Mouse (Mus musculus) stomach, embryonic 15.5 days (tissue): ENCODE data around the gene Stk24. TPM values are rescaled to one million over a fixed set of nuclear protein-coding genes. Genes with fewer than 3 reads are reported as not detected.

Source experiments
- ATAC-seq: fragments of 200-750 bp; cut with Nextera tagmentation; 2 replicates; pipeline ENCODE4 v1.8.0; 2017; ENCODE audit warnings: low read depth, moderate number of reproducible peaks, moderate TSS enrichment; ENCODE audit not compliant: insufficient read depth, low FRiP score
- H3K27ac ChIP-seq: fragments of 300-500 bp; sonication (generic); 2 replicates; pipeline ENCODE4 v1.5.1; 2015; ENCODE audit warnings: mild to moderate bottlenecking, inconsistent platforms
- H3K27me3 ChIP-seq: fragments of 300-500 bp; sonication (generic); replicated peaks from 2 replicates; pipeline ENCODE4 v1.6.1; 2015; ENCODE audit warnings: inconsistent platforms
- H3K36me3 ChIP-seq: fragments of 300-500 bp; sonication (generic); 2 replicates; pipeline ENCODE4 v1.6.1; 2015; ENCODE audit warnings: inconsistent platforms
- H3K4me1 ChIP-seq: fragments of 300-500 bp; sonication (generic); 2 replicates; pipeline ENCODE4 v1.6.1; 2015; ENCODE audit warnings: inconsistent platforms
- H3K4me2 ChIP-seq: fragments of 300-500 bp; sonication (generic); 2 replicates; pipeline ENCODE4 v1.6.1; 2015; ENCODE audit warnings: mild to moderate bottlenecking, inconsistent platforms
- H3K4me3 ChIP-seq: fragments of 300-500 bp; sonication (generic); replicated peaks from 2 replicates; pipeline ENCODE4 v1.5.1; 2015; ENCODE audit warnings: inconsistent platforms
- H3K9ac ChIP-seq: fragments of 300-500 bp; sonication (generic); 2 replicates; pipeline ENCODE4 v1.6.1; 2015; ENCODE audit warnings: inconsistent platforms
- H3K9me3 ChIP-seq: fragments of 300-500 bp; sonication (generic); 2 replicates; pipeline ENCODE4 v1.6.1; 2016; ENCODE audit warnings: inconsistent platforms
- WGBS: fragments of 180-500 bp; shearing (Covaris S2); methylation state at CpG from one replicate; pipeline ENCODE4 v1.1.7; 2015; 5-methylcytosine and 5-hydroxymethylcytosine counted together
- polyA plus RNA-seq: library from polyadenylated mRNA; unstranded; fragments of >200 nt; fragmentation: Nextera tagmentation; extraction: Ambion mirVana; gene quantifications from 2 replicates; pipeline ENCODE4 v1.2.1, GENCODE M21; 2015

Stk24 gene
- polyA plus RNA-seq, 1 experiment from 2014 or later = 44.5 TPM

GRCm38 (mm10) chr14:121361319-121362114, 18.3 kb downstream of the Stk24 start:
- Histone ChIP-seq H3K27ac (no peak overlapping the region), H3K9ac (no peak overlapping the region), H3K36me3 (0 out of 2 replicates have a peak, but pooled peaks cover 5% of the 10 kb centered on the region), H3K27me3 (no peaks in the 10 kb centered on the region), H3K4me3 (no peak overlapping the region), H3K4me2 (no peak overlapping the region), H3K9me3 (no peaks in the 10 kb centered on the region), H3K4me1 (peaks cover 70% of the 10 kb centered on the region)
- peak; percentile 12; the same call in 1 of the 2 replicates for ATAC-seq
- 63% methylated on average over 17 of the region's 17 CpGs for WGBS

GRCm38 (mm10) chr14:121359850-121360249, 20.0 kb downstream of the Stk24 start:
- Histone ChIP-seq H3K4me1 (peaks cover 68% of the 10 kb centered on the region), H3K4me3 (no peak overlapping the region), H3K36me3 (0 out of 2 replicates have a peak, but pooled peaks cover 5% of the 10 kb centered on the region), H3K27me3 (no peaks in the 10 kb centered on the region), H3K9me3 (no peaks in the 10 kb centered on the region), H3K9ac (no peak overlapping the region), H3K27ac (peak overlapping the region; percentile 19), H3K4me2 (no peak overlapping the region)
- ATAC-seq = no peak
- 66% methylated on average over 8 of the region's 8 CpGs for WGBS

GRCm38 (mm10) chr14:121359015-121359414, 20.8 kb downstream of the Stk24 start:
- H3K4me3 ChIP-seq = no peak overlapping the region
- H3K4me2 ChIP-seq = no peak overlapping the region
- H3K36me3 ChIP-seq = no peaks in the 10 kb centered on the region
- H3K9me3 ChIP-seq = no peaks in the 10 kb centered on the region
- ATAC-seq = no peak
- 29% methylated on average over 3 of the region's 3 CpGs for WGBS
- peak overlapping the region; percentile 19 for H3K27ac ChIP-seq
- H3K4me1 ChIP-seq = peaks cover 68% of the 10 kb centered on the region
- no peaks in the 10 kb centered on the region for H3K27me3 ChIP-seq
- H3K9ac ChIP-seq = no peak overlapping the region

- Histone ChIP-seq H3K9ac (no peak overlapping the region), H3K9me3 (no peaks in the 10 kb centered on the region), H3K4me3 (no peak overlapping the region), H3K27ac (peak overlapping the region; percentile 19), H3K27me3 (no peaks in the 10 kb centered on the region), H3K4me2 (no peak overlapping the region), H3K36me3 (no peaks in the 10 kb centered on the region), H3K4me1 (peaks cover 73% of the 10 kb centered on the region)
- 61% methylated on average over 1 of the region's 1 CpGs for WGBS
- no peak for ATAC-seq
These were observed 21.5 kb downstream of the Stk24 start for GRCm38 (mm10) chr14:121358327-121358726.

GRCm38 (mm10) chr14:121356336-121356862, 23.4 kb downstream of the Stk24 start:
- no peak for ATAC-seq

GRCm38 (mm10) chr14:121355732-121356131, 24.1 kb downstream of the Stk24 start:
- H3K27ac ChIP-seq = peak overlapping the region; percentile 61; the same call in 1 of the 2 replicates
- H3K9ac ChIP-seq = no peak overlapping the region
- no peak overlapping the region for H3K4me3 ChIP-seq
- no peaks in the 10 kb centered on the region for H3K27me3 ChIP-seq
- WGBS = 26% methylated on average over 6 of the region's 6 CpGs
- ATAC-seq = peak; percentile 85
- H3K4me1 ChIP-seq = peaks cover 54% of the 10 kb centered on the region
- no peaks in the 10 kb centered on the region for H3K36me3 ChIP-seq
- H3K4me2 ChIP-seq = no peak overlapping the region
- H3K9me3 ChIP-seq = no peaks in the 10 kb centered on the region

More at GRCm38 (mm10) chr14:121356336-121356862, 23.4 kb downstream of the Stk24 start:
- no peaks in the 10 kb centered on the region for H3K9me3 ChIP-seq
- H3K4me1 ChIP-seq = peaks cover 61% of the 10 kb centered on the region
- peak overlapping the region; percentile 61 for H3K27ac ChIP-seq
- H3K4me2 ChIP-seq = no peak overlapping the region
- no peaks in the 10 kb centered on the region for H3K36me3 ChIP-seq
- H3K4me3 ChIP-seq = no peak overlapping the region
- no peak overlapping the region for H3K9ac ChIP-seq
- H3K27me3 ChIP-seq = no peaks in the 10 kb centered on the region
- 43% methylated on average over 8 of the region's 8 CpGs for WGBS

- no peak overlapping the region for H3K27ac ChIP-seq
- peaks cover 48% of the 10 kb centered on the region for H3K4me1 ChIP-seq
These were observed 26.0 kb downstream of the Stk24 start for GRCm38 (mm10) chr14:121353648-121354377.

GRCm38 (mm10) chr14:121352744-121353143, 27.1 kb downstream of the Stk24 start:
- peaks cover 49% of the 10 kb centered on the region for H3K4me1 ChIP-seq
- 75% methylated on average over 6 of the region's 6 CpGs for WGBS

More at GRCm38 (mm10) chr14:121353648-121354377, 26.0 kb downstream of the Stk24 start:
- Histone ChIP-seq H3K36me3 (no peaks in the 10 kb centered on the region), H3K27me3 (no peaks in the 10 kb centered on the region), H3K9me3 (no peaks in the 10 kb centered on the region), H3K4me2 (no peak overlapping the region), H3K9ac (no peak overlapping the region), H3K4me3 (no peak overlapping the region)
- 69% methylated on average over 10 of the region's 10 CpGs for WGBS
- ATAC-seq = no peak

GRCm38 (mm10) chr14:121351737-121352136, 28.1 kb downstream of the Stk24 start:
- H3K9ac ChIP-seq = no peak overlapping the region
- H3K4me1 ChIP-seq = peaks cover 49% of the 10 kb centered on the region
- H3K27me3 ChIP-seq = no peaks in the 10 kb centered on the region
- no peak for ATAC-seq
- H3K9me3 ChIP-seq = no peaks in the 10 kb centered on the region
- H3K36me3 ChIP-seq = no peaks in the 10 kb centered on the region
- H3K4me2 ChIP-seq = no peak overlapping the region
- no peak overlapping the region for H3K4me3 ChIP-seq
- WGBS = 92% methylated on average over 4 of the region's 4 CpGs
- no peak overlapping the region for H3K27ac ChIP-seq

More at GRCm38 (mm10) chr14:121352744-121353143, 27.1 kb downstream of the Stk24 start:
- Histone ChIP-seq H3K4me2 (no peak overlapping the region), H3K9me3 (no peaks in the 10 kb centered on the region), H3K4me3 (no peak overlapping the region), H3K27me3 (no peaks in the 10 kb centered on the region), H3K36me3 (no peaks in the 10 kb centered on the region), H3K9ac (no peak overlapping the region), H3K27ac (no peak overlapping the region)
- no peak for ATAC-seq

GRCm38 (mm10) chr14:121350011-121350410, 29.8 kb downstream of the Stk24 start:
- H3K27ac ChIP-seq = no peak overlapping the region
- H3K4me2 ChIP-seq = no peak overlapping the region
- H3K9ac ChIP-seq = no peak overlapping the region
- no peaks in the 10 kb centered on the region for H3K36me3 ChIP-seq
- H3K4me1 ChIP-seq = peaks cover 50% of the 10 kb centered on the region
- no peak overlapping the region for H3K4me3 ChIP-seq
- no peaks in the 10 kb centered on the region for H3K9me3 ChIP-seq
- 64% methylated on average over 8 of the region's 8 CpGs for WGBS
- no peak for ATAC-seq
- no peaks in the 10 kb centered on the region for H3K27me3 ChIP-seq

- Histone ChIP-seq H3K4me2 (no peak overlapping the region), H3K4me3 (no peak overlapping the region), H3K9me3 (no peaks in the 10 kb centered on the region), H3K4me1 (peaks cover 52% of the 10 kb centered on the region), H3K27me3 (no peaks in the 10 kb centered on the region), H3K9ac (no peak overlapping the region), H3K27ac (peak overlapping the region; percentile 61; the same call in 1 of the 2 replicates), H3K36me3 (no peaks in the 10 kb centered on the region)
- WGBS = 79% methylated on average over 5 of the region's 5 CpGs
- ATAC-seq = no peak
These were observed 30.5 kb downstream of the Stk24 start for GRCm38 (mm10) chr14:121349291-121349690.
